Mouse (Mus musculus): Measurements from ENCODE around the gene Gm20696.

The Gm20696 gene

GRCm38 (mm10) chr6:99401801-99402200 is 264.8 kb downstream of the Gm20696 start:
- DNase-seq (ENCODE audit: low read depth in 1 of 2, low spot score in 2 of 2) = no peak

GRCm38 (mm10) chr6:99401211-99401610 is 265.4 kb downstream of the Gm20696 start:
- DNase-seq (ENCODE audit: low read depth in 1 of 2, low spot score in 2 of 2) = no peak

- DNase-seq (ENCODE audit: low read depth in 1 of 2, low spot score in 2 of 2) = no peak
These were observed 270.9 kb downstream of the Gm20696 start for GRCm38 (mm10) chr6:99395745-99396144.

GRCm38 (mm10) chr6:99394801-99395200 is 271.8 kb downstream of the Gm20696 start:
- DNase-seq (ENCODE audit: low read depth in 1 of 2, low spot score in 2 of 2) = no peak

- DNase-seq (ENCODE audit: low read depth in 1 of 2, low spot score in 2 of 2) = peak; percentile 14 to 16
These were observed 274.1 kb downstream of the Gm20696 start for GRCm38 (mm10) chr6:99392484-99392883.

GRCm38 (mm10) chr6:99388741-99389675 is 277.6 kb downstream of the Gm20696 start:
- DNase-seq (ENCODE audit: low read depth in 1 of 2, low spot score in 2 of 2) = peak; percentile 75 to 76

GRCm38 (mm10) chr6:99388023-99388422 is 278.6 kb downstream of the Gm20696 start:
- DNase-seq (ENCODE audit: low read depth in 1 of 2, low spot score in 2 of 2) = no peak

GRCm38 (mm10) chr6:99385059-99385604 is 281.5 kb downstream of the Gm20696 start:
- peak in 1 of 2 experiments; percentile 8 for DNase-seq (ENCODE audit: low read depth in 1 of 2, low spot score in 2 of 2)

- no peak for DNase-seq (ENCODE audit: low read depth in 1 of 2, low spot score in 2 of 2)
These were observed 282.6 kb downstream of the Gm20696 start for GRCm38 (mm10) chr6:99383846-99384472.

- DNase-seq (ENCODE audit: low read depth in 1 of 2, low spot score in 2 of 2) = no peak
These were observed 286.5 kb downstream of the Gm20696 start for GRCm38 (mm10) chr6:99380146-99380545.

GRCm38 (mm10) chr6:99378997-99379710 is 287.4 kb downstream of the Gm20696 start:
- no peak for DNase-seq (ENCODE audit: low read depth in 1 of 2, low spot score in 2 of 2)

- no peak for DNase-seq (ENCODE audit: low read depth in 1 of 2, low spot score in 2 of 2)
These were observed 288.9 kb downstream of the Gm20696 start for GRCm38 (mm10) chr6:99377716-99378115.

- no peak for DNase-seq (ENCODE audit: low read depth in 1 of 2, low spot score in 2 of 2)
These were observed 289.5 kb downstream of the Gm20696 start for GRCm38 (mm10) chr6:99377131-99377530.

- DNase-seq (ENCODE audit: low read depth in 1 of 2, low spot score in 2 of 2) = no peak
These were observed 289.9 kb downstream of the Gm20696 start for GRCm38 (mm10) chr6:99376721-99377120.

- DNase-seq (ENCODE audit: low read depth in 1 of 2, low spot score in 2 of 2) = no peak
These were observed 290.7 kb downstream of the Gm20696 start for GRCm38 (mm10) chr6:99375865-99376264.

GRCm38 (mm10) chr6:99375376-99375775 is 291.2 kb downstream of the Gm20696 start:
- DNase-seq (ENCODE audit: low read depth in 1 of 2, low spot score in 2 of 2) = no peak

- DNase-seq (ENCODE audit: low read depth in 1 of 2, low spot score in 2 of 2) = no peak
These were observed 291.9 kb downstream of the Gm20696 start for GRCm38 (mm10) chr6:99374448-99375271.

GRCm38 (mm10) chr6:99372427-99372826 is 294.2 kb downstream of the Gm20696 start:
- DNase-seq (ENCODE audit: low read depth in 1 of 2, low spot score in 2 of 2) = no peak

GRCm38 (mm10) chr6:99372016-99372415 is 294.6 kb downstream of the Gm20696 start:
- DNase-seq (ENCODE audit: low read depth in 1 of 2, low spot score in 2 of 2) = no peak

- no peak for DNase-seq (ENCODE audit: low read depth in 1 of 2, low spot score in 2 of 2)
These were observed 296.7 kb downstream of the Gm20696 start for GRCm38 (mm10) chr6:99369931-99370330.
